Mouse (Mus musculus): ENCODE measurements around the gene Phkg2.

- TF ChIP-seq CTCF (IDR thresholded peaks at IDR 0.05; ENCODE audit: low read depth) = no peak
- TF ChIP-seq EP300 (IDR thresholded peaks at IDR 0.05; ENCODE audit: low read depth) = no peak
These were observed 42.0 kb downstream of the Phkg2 start, which contains the start of gene Zfp629 for GRCm38 (mm10) chr7:127614891-127615843.

Data from liver, postnatal 0 days (tissue).